Mouse (Mus musculus): ENCODE results near the gene Gm35315. TPM values are rescaled to one million over a fixed set of nuclear protein-coding genes. Genes with fewer than 3 reads are reported as not detected.
"Not testable (repeated sequence)": the region's sequence is repeated elsewhere in the genome, so short reads cannot be mapped to it uniquely, and the experiment has no call there.

Gm35315 gene
- total RNA-seq, 2 experiments from 2014 or later = 1.2 to 3.0 TPM

DNA sequence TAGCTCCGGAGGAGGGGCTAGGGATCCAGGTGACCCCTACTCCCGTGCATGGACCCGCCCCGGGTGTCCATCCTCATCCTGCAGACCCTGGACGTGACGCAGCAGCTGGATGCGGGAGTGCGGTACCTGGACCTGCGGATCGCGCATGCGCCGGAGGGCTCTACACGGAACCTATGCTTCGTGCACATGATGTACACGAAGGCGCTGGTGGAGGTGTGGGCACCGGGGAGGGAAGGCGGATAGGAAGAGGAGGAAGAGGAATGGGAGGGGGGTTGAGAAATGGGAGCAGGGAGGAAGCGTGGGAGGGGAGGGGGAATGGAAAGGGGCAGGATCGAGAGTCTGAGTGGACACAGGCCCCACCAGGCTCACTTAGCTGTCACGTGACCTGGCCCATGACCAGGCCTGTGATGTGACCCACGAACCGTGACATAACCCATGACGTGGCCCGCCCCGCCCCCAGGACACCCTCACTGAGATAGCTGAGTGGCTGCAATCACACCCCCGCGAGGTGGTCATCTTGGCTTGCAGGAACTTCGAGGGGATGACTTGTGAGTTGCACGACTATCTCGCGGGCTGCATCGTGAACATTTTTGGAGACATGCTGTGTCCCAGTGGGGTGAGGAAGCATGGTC is 7.6 kb upstream of the Gm35315 start:
- peak; percentile 29 for ATAC-seq (replicated peaks; ENCODE audit: poor library complexity)

DNA sequence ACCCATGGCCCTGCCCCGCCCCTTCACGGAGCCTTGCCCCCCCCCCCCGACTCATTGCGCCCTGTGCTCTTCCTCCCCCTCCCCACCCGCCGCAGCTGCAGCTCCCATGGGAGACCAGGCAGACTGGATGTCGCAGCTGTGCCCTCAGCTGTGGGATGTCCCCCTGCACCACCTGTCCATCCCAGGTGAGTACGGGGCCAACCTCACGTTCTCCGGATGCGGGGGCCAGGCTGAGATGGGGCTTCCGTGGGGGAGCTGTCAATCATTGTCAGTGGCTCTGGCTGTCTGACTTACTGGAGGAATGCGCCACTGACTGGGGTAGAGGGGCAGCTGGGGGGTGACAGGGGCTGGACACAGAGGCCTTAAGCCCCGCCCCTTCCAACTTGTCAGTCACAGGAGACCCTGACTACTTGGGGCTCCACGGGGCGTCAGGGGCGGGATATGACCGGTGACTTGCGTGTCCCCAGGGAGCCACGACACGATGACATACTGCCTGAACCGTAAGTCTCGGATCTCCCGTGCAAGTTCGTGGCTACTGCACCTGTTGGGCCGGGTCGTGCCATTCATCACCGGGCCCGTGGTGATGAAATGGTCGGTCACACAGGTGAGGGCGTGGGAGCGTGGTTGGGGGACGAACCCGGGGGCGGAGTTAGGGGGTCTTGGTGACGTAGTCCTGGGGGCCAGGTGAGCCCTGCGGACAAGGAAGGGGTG is 6.9 kb upstream of the Gm35315 start:
- peak; percentile 33 for ATAC-seq (replicated peaks; ENCODE audit: poor library complexity)

DNA sequence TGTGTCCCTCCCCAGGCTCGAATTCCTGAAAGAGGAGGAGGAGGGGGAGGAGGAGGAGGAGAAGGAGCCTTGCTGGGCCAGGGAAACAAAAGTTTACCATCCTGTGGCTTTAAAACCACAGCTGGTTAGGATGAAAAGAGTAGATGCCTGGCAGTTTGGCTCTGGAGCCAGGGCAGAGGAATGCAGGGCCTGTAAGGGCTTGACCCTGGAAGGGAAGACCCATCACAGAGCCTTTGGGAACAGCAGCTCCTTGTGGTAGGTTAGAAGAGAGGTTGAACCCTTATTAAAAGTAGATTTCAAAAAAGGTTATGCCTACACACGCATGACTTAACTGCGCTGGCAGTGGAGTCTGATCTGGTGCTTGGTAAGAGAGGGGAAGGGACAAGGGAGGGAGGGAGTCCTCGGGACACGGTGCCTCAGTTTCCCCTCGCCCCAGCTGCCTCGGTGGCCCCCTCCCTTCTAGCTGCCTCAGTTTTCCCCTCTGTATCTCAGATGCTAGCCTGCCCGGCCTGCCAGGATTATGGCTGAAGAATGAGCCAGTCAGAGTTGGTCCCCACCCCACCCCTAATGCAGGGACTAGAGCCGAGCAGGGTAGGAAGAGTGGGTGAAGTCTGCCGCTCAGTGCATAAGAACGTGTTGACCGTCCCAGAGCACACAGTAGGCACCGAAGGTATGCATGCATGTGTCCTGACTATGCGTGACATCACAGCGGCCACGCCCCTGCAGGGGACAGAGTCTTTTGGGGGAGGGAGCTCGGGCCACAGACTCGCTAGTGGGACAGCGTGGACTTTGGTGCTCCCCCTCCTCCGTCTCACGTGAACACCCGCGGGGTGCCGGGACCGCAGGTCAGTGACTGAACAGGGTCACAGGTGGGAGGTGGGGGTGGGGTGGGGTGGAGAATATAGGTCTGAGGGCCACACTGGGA is 5.7 kb upstream of the Gm35315 start, which contains the start of gene Plcxd1:
TSS of gene Plcxd1 (plus strand) at position 314 of the 925 bp plus-strand sequence.
- no peak for ATAC-seq (replicated peaks; ENCODE audit: poor library complexity)

DNA sequence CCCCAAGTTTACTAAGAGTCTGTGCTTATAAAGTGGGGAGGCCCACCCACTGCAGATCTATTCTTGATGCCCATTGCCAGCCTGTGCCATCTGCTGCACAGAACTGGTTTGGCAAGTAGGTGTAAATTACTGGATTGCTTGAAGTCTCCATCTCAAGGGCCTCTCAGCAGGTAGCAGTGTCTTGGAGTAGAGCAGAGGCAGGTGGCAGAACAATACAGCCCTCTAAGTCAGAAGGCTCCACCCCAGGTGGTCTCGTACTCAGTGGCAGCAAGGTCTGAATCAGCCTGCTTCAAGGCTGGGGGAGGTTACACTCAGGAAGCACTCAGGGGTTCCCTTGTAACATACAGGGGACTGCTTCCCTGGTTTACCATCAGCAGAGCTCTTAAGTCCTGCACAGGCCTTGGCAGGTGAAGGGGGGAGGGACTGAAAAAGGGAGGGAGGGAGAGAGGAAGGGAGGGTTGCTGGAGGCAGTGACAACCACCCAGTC is 4.8 kb upstream of the Gm35315 start:
- ATAC-seq (replicated peaks; ENCODE audit: poor library complexity) = no peak

DNA sequence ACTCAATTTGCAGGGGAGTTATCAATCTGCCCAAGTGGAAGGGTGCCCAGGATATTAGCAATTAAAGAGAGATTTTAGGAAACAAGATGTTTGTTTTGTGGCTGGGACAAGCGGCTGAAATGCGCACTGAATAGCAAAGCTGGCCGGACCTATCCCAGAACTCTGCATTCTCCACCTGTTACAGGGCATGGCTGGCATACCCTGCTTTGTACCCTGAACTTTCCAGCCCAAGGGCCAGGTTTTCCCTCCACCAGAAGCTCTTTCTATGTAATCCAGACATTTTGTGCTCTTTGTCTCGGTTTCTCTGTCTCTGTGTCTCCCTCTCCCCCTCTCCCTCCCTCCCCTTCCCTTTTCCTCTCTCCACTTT is 610 bp upstream of the Gm35315 start:
- ATAC-seq (replicated peaks; ENCODE audit: poor library complexity) = peak; percentile 36

DNA sequence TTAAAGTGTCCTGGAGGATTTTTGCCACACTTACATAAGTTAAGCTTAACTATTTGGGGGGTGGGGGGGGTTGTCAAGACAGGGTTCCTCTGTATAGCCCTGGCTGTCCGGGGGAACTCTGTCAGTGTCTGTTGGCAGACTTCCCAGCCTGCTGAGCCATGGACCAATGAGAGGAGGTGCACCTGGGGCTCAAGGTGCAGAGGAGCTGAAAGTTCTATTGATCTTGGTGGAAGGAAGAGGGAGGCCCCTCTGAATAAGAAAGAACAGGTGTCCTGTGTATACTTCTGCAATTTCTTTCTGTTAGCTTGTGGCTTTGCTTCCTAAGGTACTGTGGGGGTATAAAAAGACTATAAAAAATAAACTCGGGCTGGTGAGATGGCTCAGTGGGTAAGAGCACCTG is 2.7 kb downstream of the Gm35315 start:
- ATAC-seq (replicated peaks; ENCODE audit: poor library complexity) = no peak

DNA sequence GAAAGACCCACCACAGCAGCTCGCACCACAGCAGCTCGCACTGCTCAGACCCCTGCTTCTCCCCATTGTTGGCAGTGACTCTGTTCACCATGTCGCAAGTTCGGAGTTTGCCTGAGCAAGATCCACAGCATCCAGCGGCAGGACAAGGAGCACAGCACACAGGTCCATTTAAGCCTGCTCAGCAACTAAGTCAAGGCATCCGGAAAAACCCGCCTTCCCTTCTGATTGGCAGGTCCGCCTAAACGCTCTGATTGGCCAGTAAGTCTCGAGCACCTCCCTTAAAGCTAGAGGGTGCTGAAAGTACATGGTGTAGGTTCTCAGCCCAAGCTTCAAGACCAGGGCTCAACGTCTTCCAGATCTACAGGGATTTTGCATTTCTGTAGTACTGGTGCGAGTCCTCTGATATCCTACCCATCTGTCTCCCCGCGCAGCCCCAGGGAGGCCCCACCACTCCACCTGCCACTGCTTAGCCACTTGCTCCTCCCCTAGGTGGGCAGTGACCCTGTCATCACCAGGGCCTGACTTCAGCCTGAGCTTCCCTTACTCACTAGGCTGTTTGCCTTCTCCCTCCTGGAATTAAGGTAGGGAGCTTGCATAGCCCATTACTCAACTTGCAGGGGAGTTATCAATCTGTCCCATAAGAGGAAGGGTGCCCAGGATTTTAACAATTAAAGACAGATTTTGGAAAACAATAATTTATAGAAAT is 7.9 kb downstream of the Gm35315 start:
- no peak for ATAC-seq (replicated peaks; ENCODE audit: poor library complexity)

DNA sequence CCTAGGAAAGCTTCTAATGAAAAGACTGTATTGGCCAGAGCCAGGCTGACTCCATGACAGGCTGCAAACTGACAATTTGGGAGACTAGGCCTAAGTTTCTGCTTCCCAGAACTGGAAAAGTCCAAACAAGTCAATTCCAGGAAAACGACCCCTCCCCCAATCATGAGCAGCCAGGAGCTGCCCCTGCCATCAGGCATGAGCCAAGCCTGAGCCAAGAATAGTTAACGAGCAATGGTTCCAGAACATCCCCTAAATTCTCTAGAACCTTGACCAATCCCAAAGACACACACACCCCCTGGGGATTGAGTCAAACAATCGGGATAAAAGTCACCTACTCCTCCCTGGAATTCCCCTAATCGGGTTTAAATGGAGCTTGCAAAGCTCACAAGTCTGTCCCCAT is 11.3 kb downstream of the Gm35315 start:
- no peak for ATAC-seq (replicated peaks; ENCODE audit: poor library complexity)

DNA sequence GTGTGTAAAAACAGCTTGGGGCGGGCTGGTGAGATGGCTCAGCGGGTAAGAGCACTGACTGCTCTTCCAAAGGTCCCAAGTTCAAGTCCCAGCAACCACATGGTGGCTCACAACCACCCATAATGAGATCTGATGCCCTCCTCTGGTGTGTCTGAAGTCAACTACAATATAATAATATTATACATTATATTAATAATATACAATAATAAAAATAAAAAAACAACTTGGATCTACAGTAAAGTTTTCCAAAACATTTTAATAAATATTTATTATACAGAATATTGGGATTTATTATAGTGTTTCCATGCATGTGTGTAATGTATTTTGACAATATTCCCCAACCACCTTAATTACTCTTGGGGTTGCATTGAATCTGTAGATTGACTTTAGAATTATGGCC is 21.8 kb downstream of the Gm35315 start, which contains the start of gene Gm17655:
TSS of gene Gm17655 (minus strand) at position 101 of the 400 bp plus-strand sequence.
- not testable (repeated sequence) for ATAC-seq (replicated peaks; ENCODE audit: poor library complexity)

DNA sequence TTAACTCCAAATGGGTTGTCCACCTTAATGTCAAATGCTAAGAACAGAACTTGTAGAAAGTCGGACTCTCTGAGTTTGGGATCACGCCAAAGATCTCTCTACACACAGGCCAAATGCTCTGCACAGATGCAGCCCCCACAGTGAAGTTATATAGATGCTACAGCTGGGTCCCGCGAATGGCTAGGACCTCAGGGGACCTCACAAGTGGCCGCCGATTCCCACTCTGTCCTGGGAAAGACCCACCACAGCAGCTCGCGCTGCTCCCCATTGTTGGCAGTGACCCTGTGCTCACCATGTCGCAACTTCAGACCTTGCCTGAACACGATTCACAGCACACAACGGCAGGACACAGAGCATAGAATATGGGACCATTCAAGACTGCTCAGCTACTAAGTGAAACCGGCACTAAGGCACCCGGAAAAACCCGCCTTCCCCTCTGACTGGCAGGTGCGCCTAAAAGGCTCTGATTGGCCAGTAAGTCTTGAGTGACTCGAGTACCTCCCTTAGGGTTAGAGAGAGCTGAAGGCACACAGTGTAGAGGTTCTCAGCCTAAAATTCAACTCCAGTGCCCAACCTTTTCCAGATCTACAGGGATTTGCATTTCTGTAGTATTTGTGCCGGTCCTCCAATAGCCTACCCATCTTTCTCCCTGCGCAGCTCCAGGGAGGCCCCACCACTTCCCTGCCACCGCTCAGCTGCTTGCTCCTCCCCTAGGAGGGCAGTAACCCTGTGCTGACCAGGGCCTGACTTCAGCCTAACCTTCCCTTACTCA is 36.4 kb downstream of the Gm35315 start:
- peak; percentile 98 for ATAC-seq (replicated peaks; ENCODE audit: poor library complexity)

Other genes with a start within 250 kb of the Gm35315 start
- 20.3 and 27.1 TPM in 2 replicates for gene Gm15446, start 171.0 kb downstream of the Gm35315 start, total RNA-seq (2015)
- 31.0 and 137 TPM in 2 replicates for gene Gm15446, start 171.0 kb downstream of the Gm35315 start, total RNA-seq (2017)
- gene Zfp932, start 97.9 kb downstream of the Gm35315 start, total RNA-seq (2015) = 45.4 and 52.6 TPM in 2 replicates
- gene Zfp932, start 97.9 kb downstream of the Gm35315 start, total RNA-seq (2017) = 82.5 and 102 TPM in 2 replicates
- gene Gm17655, start 21.9 kb downstream of the Gm35315 start, total RNA-seq (2015) = 4.1 and 7.2 TPM in 2 replicates
- 6.0 and 29.3 TPM in 2 replicates for gene Gm17655, start 21.9 kb downstream of the Gm35315 start, total RNA-seq (2017)
- not detected in 2 replicates for gene Plcxd1, start 5.5 kb upstream of the Gm35315 start, total RNA-seq (2015)
- 0.17 TPM in 1 of 2 replicates, not detected in the other for gene Plcxd1, start 5.5 kb upstream of the Gm35315 start, total RNA-seq (2017)
- 12.0 and 12.7 TPM in 2 replicates for gene Gtpbp6, start 13.8 kb upstream of the Gm35315 start, total RNA-seq (2015)
- 17.3 and 19.8 TPM in 2 replicates for gene Gtpbp6, start 13.8 kb upstream of the Gm35315 start, total RNA-seq (2017)
- gene Zfp605, start 15.7 kb upstream of the Gm35315 start, total RNA-seq (2015) = 4.3 and 6.7 TPM in 2 replicates
- 7.3 and 11.1 TPM in 2 replicates for gene Zfp605, start 15.7 kb upstream of the Gm35315 start, total RNA-seq (2017)
- gene Chfr, start 41.4 kb upstream of the Gm35315 start, total RNA-seq (2015) = 29.1 and 34.6 TPM in 2 replicates
- 43.9 and 57.1 TPM in 2 replicates for gene Chfr, start 41.4 kb upstream of the Gm35315 start, total RNA-seq (2017)
- 11.9 and 13.7 TPM in 2 replicates for gene Golga3, start 82.3 kb upstream of the Gm35315 start, total RNA-seq (2015)
- gene Golga3, start 82.3 kb upstream of the Gm35315 start, total RNA-seq (2017) = 21.4 and 22.6 TPM in 2 replicates
- gene Ankle2, start 136.6 kb upstream of the Gm35315 start, total RNA-seq (2015) = 40.9 and 44.1 TPM in 2 replicates
- gene Ankle2, start 136.6 kb upstream of the Gm35315 start, total RNA-seq (2017) = 52.5 and 52.6 TPM in 2 replicates
- gene Pgam5, start 175.5 kb upstream of the Gm35315 start, total RNA-seq (2015) = 42.9 and 47.8 TPM in 2 replicates
- 32.7 and 35.3 TPM in 2 replicates for gene Pgam5, start 175.5 kb upstream of the Gm35315 start, total RNA-seq (2017)
- 9.8 and 13.5 TPM in 2 replicates for gene Pxmp2, start 191.8 kb upstream of the Gm35315 start, total RNA-seq (2015)
- gene Pxmp2, start 191.8 kb upstream of the Gm35315 start, total RNA-seq (2017) = 6.2 and 9.1 TPM in 2 replicates
- 61.4 and 77.1 TPM in 2 replicates for gene Pole, start 191.9 kb upstream of the Gm35315 start, total RNA-seq (2015)
- gene Pole, start 191.9 kb upstream of the Gm35315 start, total RNA-seq (2017) = 40.5 and 41.6 TPM in 2 replicates
- gene P2rx2, start 248.8 kb upstream of the Gm35315 start, total RNA-seq (2015) = not detected in 2 replicates
- gene P2rx2, start 248.8 kb upstream of the Gm35315 start, total RNA-seq (2017) = not detected in 2 replicates